Mouse (Mus musculus): ENCODE results near the gene Itga1. TPM values are rescaled to one million over a fixed set of nuclear protein-coding genes. Genes with fewer than 3 reads are reported as not detected.

Itga1 gene
- total RNA-seq, 2 experiments from 2014 or later = 5.8 to 7.1 TPM

GRCm38 (mm10) chr13:115078997-115079685 lies 22.6 kb downstream of the Itga1 start:
- intact Hi-C loops (cut with DNase I) = no loop called here
- Histone ChIP-seq H3K4me3 (no peak overlapping the region), H3K27ac (no peak overlapping the region)
- TF ChIP-seq CTCF (IDR thresholded peaks at IDR 0.05) = no peak
- DNase-seq (ENCODE audit: extremely low spot score in 1 of 2, low spot score in 2 of 2) = no peak

- DNase-seq (ENCODE audit: extremely low spot score in 1 of 2, low spot score in 2 of 2) = no peak
- Histone ChIP-seq H3K27ac (no peak overlapping the region), H3K4me3 (no peak overlapping the region)
- no peak for TF ChIP-seq CTCF (IDR thresholded peaks at IDR 0.05)
- intact Hi-C loops (cut with DNase I) = no loop called here
Observed at GRCm38 (mm10) chr13:115077346-115078134, 24.2 kb downstream of the Itga1 start.

GRCm38 (mm10) chr13:115072386-115072785 lies 29.4 kb downstream of the Itga1 start:
- Histone ChIP-seq H3K27ac (no peak overlapping the region), H3K4me3 (no peak overlapping the region)
- TF ChIP-seq CTCF (IDR thresholded peaks at IDR 0.05) = no peak
- intact Hi-C loops (cut with DNase I) = no loop called here
- no peak for DNase-seq (ENCODE audit: extremely low spot score in 1 of 2, low spot score in 2 of 2)

- no peak for DNase-seq (ENCODE audit: extremely low spot score in 1 of 2, low spot score in 2 of 2)
- intact Hi-C loops (cut with DNase I) = no loop called here
- no peak overlapping the region for H3K4me3 ChIP-seq
- no peak overlapping the region for H3K27ac ChIP-seq
- TF ChIP-seq CTCF (IDR thresholded peaks at IDR 0.05) = no peak
Observed at GRCm38 (mm10) chr13:115071431-115071830, 30.3 kb downstream of the Itga1 start.

GRCm38 (mm10) chr13:115067968-115068330 lies 33.8 kb downstream of the Itga1 start:
- H3K4me3 ChIP-seq = no peak overlapping the region
- intact Hi-C loops (cut with DNase I) = no loop called here
- H3K27ac ChIP-seq = no peak overlapping the region
- DNase-seq (ENCODE audit: extremely low spot score in 1 of 2, low spot score in 2 of 2) = no peak
- TF ChIP-seq CTCF (IDR thresholded peaks at IDR 0.05) = no peak

- Histone ChIP-seq H3K4me3 (no peak overlapping the region), H3K27ac (no peak overlapping the region)
Observed at GRCm38 (mm10) chr13:115067324-115067967, 34.3 kb downstream of the Itga1 start.

GRCm38 (mm10) chr13:115057555-115057954 lies 44.2 kb downstream of the Itga1 start:
- no peak for TF ChIP-seq CTCF (IDR thresholded peaks at IDR 0.05)
- intact Hi-C loops (cut with DNase I) = no loop called here
- DNase-seq (ENCODE audit: extremely low spot score in 1 of 2, low spot score in 2 of 2) = no peak
- H3K4me3 ChIP-seq = no peak overlapping the region
- H3K27ac ChIP-seq = no peak overlapping the region

More at GRCm38 (mm10) chr13:115067324-115067967, 34.3 kb downstream of the Itga1 start:
- TF ChIP-seq CTCF (IDR thresholded peaks at IDR 0.05) = no peak
- intact Hi-C loops (cut with DNase I) = no loop called here
- no peak for DNase-seq (ENCODE audit: extremely low spot score in 1 of 2, low spot score in 2 of 2)

GRCm38 (mm10) chr13:115054783-115055182 lies 47.0 kb downstream of the Itga1 start:
- Histone ChIP-seq H3K27ac (no peak overlapping the region; the same call in 1 of the 2 replicates), H3K4me3 (0 out of 2 replicates have a peak overlapping the region, but pooled peaks have one; percentile 5)
- no peak for DNase-seq (ENCODE audit: extremely low spot score in 1 of 2, low spot score in 2 of 2)
- no peak for TF ChIP-seq CTCF (IDR thresholded peaks at IDR 0.05)
- intact Hi-C loops (cut with DNase I) = no loop called here

- Histone ChIP-seq H3K27ac (no peak overlapping the region), H3K4me3 (peak overlapping the region; percentile 6)
- DNase-seq (ENCODE audit: extremely low spot score in 1 of 2, low spot score in 2 of 2) = peak; percentile 19 to 22
- TF ChIP-seq CTCF (IDR thresholded peaks at IDR 0.05) = no peak
- intact Hi-C loops (cut with DNase I) = no loop called here
Observed at GRCm38 (mm10) chr13:115052568-115052967, 49.2 kb downstream of the Itga1 start.

- no peak for TF ChIP-seq CTCF (IDR thresholded peaks at IDR 0.05)
- H3K4me3 ChIP-seq = no peak overlapping the region
- H3K27ac ChIP-seq = no peak overlapping the region
- intact Hi-C loops (cut with DNase I) = no loop called here
- no peak for DNase-seq (ENCODE audit: extremely low spot score in 1 of 2, low spot score in 2 of 2)
Observed at GRCm38 (mm10) chr13:115050660-115051559, 50.9 kb downstream of the Itga1 start.

- intact Hi-C loops (cut with DNase I) = no loop called here
- Histone ChIP-seq H3K27ac (no peak overlapping the region), H3K4me3 (no peak overlapping the region)
- no peak for DNase-seq (ENCODE audit: extremely low spot score in 1 of 2, low spot score in 2 of 2)
- TF ChIP-seq CTCF (IDR thresholded peaks at IDR 0.05) = no peak
Observed at GRCm38 (mm10) chr13:115042652-115043051, 59.1 kb downstream of the Itga1 start.

Measured in left cerebral cortex, adult 2 months (tissue).